Mouse (Mus musculus): ENCODE data around the gene Tbx6.

Gene Tbx6

DNA sequence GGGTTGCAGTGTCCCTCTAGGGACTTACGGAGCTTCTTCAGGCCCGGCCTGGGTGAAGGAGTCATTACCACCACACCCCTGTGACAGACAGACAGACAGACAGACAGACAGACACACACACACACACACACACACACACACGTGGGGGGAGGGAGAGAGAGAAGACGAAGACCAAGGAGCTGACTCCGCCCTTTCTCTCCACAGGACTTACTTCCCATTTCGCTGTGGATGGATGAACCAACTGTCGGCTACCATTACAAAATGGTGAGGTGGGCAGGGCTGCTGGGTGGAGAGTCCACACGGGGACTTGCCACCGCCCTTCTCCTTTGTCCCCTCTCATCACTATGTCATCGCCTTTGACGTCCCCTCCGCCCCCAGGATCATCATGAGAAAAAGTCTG is 10.5 kb upstream of the Tbx6 start:
- no peak for DNase-seq

DNA sequence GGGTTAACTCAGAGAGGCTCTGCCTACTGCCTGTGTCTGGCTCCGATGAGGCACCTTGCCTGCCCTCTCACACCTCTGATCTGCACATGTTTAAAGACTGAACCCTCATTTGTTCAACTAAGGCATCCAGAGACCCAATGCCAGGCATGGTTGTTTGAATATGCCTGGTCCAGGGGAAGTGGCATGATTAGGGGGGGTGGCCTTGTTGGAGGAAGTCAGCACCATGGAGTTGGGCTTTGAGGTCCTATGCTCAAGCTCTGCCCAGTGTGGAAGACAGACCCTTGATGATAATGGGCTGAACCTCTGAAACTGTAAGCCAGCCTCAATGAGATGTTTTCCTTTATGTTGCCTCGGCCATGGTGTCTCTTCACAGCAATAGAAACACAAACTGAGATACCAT is 7.9 kb upstream of the Tbx6 start:
- peak; percentile 85 for DNase-seq

DNA sequence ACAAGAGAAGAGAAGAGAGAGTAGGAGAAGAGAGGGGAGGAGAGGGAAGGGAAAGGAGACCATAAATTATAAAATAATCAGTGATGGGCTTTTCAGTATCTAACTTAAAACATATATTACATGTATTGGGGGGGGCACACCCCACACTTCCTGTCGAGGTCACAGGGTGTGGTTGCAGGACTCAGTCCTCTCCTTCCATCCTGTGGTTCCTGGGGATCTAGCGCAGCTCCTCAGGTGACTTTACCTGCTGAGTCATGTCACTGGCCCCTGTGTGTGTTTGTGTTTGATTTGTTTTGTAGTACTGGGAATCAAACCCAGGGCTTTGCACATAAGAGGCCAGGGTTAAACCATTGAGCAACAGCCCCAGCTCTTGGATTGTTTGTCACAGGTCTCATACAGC is 6.8 kb upstream of the Tbx6 start:
- no peak for DNase-seq

DNA sequence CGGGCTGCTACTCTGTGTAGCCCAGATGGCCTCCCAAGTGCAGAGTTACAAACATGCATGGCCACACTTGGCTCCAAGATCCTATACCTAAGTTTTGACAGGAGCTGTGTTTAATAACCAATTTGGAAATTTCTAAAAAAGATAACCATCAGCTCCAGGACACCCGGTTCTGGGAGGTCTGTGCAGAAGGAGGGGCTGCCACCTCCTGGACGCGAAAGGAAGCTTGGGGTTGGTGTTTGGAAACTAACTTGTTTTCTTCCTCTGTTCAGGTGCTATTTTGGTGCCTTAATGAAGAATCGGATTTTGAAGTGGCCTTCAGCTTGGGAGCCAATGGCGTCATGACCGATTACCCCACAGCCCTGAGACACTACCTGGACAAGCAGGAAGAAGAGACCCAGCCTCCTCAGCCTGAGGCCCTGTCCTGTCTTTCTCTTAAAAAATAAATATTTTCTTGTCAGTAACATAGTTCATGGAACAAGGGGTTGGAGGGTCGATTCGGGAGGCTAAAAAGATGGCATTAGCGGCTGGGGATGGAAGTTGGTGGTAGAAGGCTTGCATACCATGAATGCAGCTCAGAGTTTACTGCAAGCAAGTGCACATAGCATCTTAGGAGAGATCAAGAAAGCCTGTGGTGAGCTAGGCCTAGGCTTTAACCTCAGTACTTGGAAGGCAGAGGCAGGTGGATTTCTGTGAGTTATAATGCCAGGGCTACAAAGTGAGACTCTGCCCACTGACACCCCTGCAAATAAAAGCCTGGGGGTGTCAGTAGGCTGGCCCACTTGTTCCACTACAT is 5.9 kb upstream of the Tbx6 start:
- DNase-seq, result peak; percentile 93

DNA sequence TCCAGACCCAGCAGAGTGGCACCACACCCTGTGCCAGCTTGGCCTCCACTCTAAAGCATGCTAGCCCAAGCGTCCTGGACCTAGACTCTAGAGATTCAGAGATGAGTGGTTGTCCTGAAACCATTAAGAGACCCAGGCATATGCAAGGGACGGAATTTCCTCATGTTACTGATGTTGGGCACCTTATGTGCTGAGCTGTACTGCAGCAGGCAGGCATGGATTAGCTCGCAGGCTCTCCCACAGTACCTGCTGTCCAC is 5.4 kb upstream of the Tbx6 start:
- DNase-seq, result no peak

DNA sequence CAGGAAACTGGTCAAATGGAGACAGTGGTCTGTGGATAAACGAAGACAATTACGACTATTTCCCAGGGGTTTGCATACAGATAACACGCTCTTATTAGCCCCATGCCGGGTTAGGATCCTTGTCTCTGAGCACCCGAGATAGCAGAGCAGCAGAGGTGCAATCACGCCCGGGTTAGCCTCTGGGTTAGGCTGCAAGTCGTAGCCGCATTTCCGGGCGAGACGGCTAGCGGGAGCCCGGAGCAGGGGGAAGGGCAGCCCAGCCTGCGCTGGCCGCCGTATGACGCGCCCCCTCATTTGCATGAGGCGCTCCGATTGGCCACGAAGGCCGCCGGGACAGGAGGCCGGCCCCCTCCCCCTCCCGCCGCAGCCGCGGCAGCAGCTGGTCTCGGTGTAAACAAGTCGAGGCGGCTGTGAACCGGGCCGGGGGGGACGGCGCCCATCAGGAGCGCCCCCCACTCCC is 4.7 kb upstream of the Tbx6 start, which contains the start of gene Ypel3:
TSS of gene Ypel3 (plus strand) at position 358 of the 460 bp plus-strand sequence.
- peak; percentile 100 for DNase-seq

DNA sequence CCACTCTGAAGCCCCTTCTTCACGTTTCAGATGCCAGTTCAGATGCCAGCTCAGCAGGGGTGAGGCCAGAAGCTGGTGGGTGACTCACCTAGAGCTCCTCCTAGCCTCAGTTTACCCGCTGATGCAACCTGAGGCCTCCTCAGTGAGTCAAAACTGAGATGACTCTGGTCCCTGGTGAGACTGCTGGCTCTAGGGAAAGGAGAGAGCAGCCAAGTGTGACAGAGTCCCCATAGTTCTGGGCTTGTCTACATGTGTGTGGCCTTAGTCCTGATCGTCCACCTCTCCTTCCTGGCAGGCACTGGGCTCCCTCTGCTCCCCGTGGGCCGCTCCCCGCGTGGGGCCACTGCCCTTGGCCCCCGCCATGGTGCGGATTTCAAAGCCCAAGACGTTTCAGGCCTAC is 3.8 kb upstream of the Tbx6 start:
- DNase-seq, result peak; percentile 97

DNA sequence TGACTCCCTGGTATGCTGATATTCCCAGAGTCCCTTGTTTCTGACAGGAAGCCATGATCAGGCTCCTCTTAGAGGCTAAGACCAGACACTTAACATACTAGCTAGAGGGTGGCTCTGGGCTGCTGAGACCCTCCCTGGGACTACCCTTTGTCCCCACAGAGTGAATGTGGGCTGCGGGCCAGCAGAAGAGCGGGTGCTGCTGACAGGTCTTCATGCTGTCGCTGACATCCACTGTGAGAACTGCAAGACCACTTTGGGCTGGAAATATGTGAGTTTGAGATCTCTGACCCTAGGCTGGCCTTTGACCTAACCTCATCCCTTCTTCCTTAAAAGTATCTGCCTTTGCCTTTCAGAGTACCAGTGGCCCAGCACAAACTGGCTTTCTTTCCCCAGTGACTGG is 3.1 kb upstream of the Tbx6 start:
- DNase-seq, result peak; percentile 95

DNA sequence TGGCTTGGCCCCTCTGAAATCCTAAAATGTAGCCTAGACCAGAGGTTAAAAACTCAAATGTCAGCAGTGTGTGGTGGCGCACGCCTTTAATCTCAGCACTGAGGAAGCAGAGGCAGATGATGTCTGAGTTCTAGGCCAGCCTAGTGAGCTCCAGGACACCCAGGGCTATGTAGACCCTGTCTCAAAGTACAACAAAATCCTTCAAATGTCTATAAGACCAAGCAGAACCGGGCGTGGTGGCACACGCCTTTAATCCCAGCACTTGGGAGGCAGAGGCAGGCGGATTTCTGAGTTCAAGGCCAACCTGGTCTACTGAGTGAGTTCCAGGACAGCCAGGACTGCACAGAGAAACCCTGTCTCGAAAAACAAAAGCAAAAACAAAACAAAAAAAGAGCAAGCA is 2.2 kb upstream of the Tbx6 start:
- DNase-seq, result peak; percentile 90

DNA sequence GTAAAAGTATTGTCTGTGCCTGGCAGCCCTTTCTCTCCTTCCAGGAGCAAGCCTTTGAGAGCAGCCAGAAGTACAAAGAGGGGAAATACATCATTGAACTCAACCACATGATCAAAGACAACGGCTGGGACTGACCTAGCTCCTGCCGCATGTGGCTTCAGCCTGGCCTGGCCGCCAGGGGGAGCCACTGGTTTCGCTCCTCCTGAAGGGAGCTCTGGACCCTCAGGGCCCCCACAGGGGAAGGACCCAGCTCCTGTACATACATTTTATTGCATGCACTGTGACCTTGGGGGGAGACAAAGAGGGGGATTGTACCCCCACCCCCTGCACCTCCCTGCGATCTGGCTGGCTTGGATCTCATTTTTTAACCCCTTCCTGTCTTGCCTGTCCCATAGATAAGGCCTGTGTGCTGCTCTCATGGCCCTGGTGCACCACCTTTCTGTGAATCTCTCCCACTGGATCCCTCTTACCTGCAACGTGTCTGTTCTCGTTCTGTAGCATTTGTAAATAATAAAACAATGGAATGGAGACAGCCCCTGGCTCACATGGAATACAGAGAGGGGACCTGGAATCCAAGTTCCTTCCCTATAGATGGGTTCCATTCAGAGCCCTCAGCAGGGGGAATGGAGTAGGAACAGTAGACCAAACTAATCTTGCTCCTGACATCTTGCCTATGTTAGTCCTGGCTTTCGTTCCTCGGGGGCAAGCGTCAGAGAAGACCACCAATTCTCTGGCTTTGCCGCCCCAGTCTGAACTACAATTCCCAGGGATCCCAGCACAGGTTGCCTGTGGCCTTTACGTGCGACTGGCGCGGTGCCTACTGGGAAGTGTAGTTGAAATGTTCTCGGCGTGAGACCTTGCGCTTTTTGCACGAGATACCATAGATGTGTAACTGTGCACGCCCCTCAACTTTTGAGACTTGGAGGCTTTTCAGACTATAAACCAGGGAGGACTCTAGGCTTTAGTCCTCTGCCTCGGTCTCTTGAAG is 1.0 kb upstream of the Tbx6 start:
- peak; percentile 98 for DNase-seq

DNA sequence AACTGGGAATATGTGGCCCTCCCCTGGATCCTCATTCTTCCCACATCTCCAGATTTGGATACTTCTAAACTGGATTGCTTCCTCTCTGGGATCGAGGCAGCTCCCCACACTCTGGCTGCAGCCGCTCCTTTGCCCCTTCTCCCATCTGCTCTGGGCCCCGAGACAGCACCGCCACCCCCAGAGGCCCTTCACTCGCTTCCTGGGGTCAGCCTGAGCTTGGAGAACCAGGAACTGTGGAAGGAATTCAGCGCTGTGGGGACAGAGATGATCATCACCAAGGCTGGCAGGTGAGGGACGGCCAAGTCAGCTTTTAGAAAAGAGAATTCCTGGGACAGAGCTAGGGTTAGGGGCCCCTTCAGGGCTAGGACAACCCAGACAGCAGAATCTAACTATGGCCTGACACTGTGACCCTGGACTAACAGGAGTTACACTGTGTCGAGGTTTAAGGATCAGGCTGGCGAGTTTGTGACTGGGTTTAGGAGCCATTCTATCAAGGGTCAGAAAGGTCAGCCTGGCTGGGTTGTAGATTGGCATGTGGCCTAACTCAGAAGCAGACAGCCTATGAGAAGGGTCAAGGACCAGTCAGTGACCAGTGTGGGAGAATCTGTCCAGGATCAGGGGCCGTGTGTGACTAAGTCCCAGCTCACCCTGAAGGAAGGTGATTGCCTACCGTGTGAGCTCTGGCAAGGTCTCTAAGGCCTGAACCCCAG is 533 bp downstream of the Tbx6 start:
- peak; percentile 94 for DNase-seq

DNA sequence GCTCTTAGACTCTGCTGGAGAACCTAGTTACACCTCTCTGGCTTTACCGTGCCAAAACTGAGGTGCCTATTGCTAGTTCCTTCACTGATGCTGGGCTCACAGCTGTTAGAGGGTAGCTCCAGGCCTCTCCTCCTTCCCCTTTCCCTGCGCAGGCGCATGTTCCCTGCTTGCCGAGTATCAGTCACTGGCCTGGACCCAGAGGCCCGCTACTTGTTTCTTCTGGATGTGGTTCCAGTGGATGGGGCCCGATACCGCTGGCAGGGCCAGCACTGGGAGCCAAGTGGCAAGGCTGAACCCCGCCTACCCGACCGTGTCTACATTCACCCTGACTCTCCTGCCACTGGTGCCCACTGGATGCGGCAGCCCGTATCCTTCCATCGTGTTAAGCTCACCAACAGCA is 1.4 kb downstream of the Tbx6 start:
- DNase-seq, result peak; percentile 95

DNA sequence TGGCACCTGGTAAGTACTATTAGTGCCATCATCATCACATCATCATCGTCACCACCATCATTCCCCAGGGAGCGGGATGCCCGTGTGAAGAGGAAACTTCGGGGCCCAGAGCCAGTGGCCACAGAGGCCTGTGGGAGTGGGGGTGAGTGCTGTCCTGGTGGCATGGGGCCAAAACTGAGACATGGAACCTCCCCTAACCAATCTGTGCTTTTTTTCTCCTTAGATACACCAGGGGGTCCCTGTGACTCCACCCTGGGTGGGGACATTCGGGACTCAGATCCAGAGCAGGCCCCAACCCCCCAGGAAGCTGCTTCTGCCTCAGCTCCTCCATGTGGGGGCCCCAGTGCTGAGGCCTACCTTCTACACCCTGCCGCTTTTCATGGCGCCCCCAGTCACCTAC is 3.2 kb downstream of the Tbx6 start:
- DNase-seq, result peak; percentile 88

DNA sequence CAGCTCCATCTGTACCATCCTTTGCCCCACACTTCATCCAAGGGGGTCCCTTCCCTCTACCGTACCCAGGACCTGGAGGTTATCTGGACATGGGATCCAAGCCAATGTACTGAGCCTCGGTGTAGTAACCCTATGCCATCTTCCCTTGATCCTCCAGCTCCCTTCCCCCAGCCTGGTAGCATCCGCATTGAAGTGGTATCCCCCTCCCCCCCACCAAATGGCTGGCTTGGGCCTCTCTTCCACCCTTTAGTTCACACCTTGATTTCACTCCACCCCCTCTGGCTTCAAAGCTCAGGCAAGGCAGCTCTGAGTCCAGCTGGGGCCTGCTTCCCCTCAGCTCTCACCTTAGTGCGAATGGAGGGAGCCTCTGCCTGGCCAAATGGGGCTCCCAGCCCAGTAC is 3.8 kb downstream of the Tbx6 start:
- no peak for DNase-seq

DNA sequence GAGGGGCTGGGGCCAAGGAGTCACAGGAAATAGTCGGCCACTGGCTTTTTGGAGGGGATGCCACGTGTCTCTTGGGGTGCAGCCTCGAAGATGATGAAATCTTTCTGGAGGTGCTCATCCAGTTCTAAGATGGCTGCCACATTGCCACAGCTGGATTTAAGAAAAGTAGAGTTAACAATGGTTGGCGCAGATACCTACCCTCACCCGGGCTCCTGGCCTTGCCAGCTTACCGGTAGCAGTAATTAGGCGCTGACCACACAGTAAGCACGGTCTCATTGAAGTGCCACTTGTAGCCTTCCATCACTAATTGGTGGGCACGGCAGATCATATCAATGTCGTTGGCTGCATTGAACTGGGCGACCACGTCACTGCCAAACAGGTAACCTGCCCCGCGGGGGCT is 4.9 kb downstream of the Tbx6 start:
- peak; percentile 92 for DNase-seq

DNA sequence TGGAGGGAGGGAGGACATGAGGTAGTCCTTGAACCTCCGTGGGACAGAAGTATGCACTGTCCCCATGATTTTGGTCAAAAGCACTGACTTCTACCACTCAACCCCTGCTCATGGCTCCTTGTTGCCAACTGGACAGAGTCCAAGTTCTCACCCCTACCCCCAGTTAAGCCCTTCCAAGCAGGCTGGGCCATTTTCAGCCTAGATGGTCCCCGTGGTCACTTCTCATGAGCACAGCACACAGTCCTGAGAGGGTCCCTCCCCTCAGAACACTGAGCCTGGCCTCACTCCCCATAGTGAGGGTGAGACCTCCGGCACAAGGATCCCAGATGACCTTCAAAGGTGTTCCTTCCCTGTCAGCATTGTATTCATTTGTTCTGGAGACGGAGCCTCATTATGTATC is 7.9 kb downstream of the Tbx6 start:
- peak; percentile 94 for DNase-seq

DNA sequence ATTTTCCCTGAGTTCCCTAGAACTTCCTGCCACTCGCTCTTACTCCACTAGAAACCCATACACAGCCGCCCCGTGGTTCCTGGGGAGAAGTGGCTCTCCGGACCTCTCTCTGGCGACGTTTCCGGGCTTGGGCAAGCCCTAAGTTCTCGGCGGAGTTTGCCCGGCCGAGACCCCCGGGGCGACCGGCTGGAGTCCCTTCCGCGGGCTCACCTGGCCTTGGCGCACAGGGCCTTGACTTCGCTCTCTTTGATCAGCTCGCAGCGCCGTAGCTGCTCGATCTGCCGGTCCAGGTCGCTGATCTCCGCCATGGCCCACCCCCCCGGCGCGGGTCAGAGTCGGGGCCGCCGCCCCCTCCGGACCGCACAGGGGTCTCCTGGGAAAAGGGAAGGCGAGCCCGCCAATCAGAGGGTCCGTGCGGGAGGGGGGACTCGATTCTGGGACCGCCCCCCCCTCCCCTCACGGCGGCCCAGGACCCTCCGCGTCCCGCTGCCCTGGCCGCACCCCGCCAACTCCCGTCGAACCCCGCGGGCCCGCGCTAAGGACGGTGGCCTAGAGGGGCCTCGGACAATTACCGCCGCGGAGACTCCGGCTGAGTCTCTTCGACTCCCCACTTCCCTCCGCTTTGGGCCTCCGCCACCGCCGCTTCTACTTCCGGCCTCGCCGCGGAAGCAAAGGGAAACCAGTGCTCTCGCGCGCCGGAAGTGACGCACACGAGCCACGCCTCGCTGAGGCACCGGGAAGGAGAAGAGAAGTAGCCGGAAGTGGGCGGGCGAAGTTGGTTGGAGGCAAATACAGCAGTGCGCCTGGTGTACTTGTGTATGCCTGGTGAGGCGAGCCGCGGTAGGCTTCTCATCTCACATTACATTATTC is 10.8 kb downstream of the Tbx6 start, which contains the start of gene Ppp4c:
TSS of gene Ppp4c (minus strand) at position 646 of the 870 bp plus-strand sequence.
- DNase-seq, result peak; percentile 100

DNA sequence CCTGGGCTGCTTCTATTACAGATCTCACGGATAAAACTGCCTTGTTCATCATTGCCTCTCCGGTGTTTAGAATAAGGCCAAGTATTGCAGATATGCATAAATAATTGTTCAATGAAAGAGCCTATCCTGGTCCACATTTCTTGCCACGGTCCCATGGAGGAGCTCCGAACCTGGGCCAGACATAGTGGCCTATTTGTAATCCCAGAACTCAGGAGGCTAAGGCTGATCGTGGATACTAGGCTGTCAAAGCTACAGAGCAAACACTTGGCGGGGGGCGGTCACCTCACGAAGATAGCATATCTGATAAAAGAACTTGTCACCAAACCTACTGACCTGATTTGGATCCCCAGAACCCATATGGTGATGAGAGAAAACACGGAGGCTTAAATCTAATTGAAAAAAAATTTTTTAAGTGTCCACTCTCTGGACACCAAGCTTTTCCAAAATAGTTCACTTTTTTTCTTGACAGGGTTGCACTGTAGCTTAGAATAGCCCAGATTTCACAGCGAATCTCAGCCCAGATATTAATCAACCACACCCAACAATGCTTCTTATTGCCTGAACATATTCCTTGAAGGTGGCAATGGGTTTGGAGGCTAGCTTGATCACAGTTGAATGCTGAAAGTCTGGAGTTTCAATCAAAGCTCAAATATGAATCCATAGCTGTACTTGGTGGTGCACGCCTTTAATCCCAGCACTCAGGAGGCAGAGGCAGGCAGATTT is 11.6 kb downstream of the Tbx6 start:
- no peak for DNase-seq

DNA sequence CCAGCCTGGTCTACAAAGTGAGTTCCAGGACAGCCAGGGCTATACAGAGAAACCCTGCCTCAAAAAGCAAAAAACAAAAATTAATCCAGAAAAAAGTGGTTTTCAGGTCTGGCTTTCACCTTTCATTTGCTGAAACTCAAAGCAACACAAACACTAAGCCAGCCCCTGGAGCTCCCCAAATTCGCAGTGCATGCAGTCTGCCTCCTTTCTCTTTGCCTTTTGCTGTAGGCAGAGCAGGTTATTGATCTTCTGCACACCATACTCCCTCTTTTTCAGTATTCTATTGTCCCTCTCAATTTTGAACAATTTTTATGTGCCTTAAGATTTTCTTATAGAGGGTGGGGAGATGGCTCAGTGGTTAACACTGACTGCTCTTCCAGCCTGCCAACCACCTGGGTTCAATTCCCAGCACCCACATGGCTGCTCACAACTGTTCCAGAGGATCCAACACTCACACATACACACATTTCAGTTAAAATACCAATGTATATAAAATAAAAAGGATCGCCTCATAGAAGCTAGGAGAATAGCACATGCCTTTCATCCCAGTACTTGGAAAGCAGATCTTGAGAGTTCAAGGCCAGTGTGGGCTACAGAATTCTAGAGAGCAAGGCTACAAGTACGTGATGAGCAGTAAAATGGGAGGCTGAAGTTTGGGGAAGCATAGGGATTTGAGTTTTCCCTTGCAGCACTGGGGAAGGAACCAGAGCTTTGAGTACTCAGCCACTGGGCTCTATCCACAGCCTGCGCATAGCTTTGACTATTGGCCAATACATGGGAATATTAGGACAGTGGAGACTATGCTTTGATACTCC is 12.4 kb downstream of the Tbx6 start:
- no peak for DNase-seq

DNA sequence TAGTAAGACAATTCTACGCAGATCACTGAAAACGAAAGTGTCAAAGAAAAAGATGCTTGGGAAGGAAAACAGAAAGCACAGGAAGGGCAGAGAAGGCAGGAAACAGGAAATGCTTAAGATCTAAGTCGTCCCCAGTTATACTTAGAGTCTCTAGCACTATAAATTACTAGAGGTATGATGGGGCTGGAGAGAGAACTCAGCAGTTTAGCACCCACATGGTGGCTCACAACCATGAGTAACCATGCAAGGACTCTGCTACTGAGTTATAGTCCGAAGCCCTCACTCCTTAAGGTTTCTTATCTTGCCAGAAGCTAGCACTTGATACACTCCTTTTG is 13.0 kb downstream of the Tbx6 start:
- DNase-seq, result no peak
